Mouse (Mus musculus): ENCODE measurements around the gene Zdhhc9. TPM values are rescaled to one million over a fixed set of nuclear protein-coding genes. Genes with fewer than 3 reads are reported as not detected.

Zdhhc9 gene
- polyA plus RNA-seq, 1 experiment from 2014 or later, result 2.7 TPM

DNA sequence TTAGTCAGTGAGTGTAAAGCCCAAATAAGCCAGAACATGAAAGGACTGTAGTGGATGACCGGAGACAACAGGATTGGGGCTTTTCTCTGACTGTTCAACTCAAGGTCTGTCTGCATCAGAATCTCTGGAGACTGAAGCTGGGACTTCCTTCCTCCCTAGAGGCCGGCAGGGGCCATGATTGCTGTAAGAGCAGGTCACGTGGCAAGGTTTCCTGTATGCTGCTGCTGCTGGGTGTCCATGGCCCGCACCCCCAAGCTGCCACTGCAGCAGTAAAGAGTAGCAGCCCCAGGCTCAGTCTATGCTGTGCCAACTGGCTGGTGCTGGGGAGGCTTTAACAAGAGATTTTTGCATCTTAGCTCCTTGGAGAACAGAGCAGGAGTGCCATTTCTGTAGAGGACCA lies 62.4 kb downstream of the Zdhhc9 start, which contains the start of gene Sash3:
Sash3 (plus strand) TSS at position 175 of the 400 bp plus-strand sequence.
- H3K27me3 ChIP-seq, result no peaks in the 10 kb centered on the region
- 41% methylated on average over 4 of the region's 4 CpGs for WGBS (ENCODE audit: insufficient replicate concordance)
- peak within 1 kb of the TSS; percentile 16; the same call in 1 of the 2 replicates for H3K4me2 ChIP-seq
- no peak within 1 kb of the TSS for H3K9ac ChIP-seq
- H3K36me3 ChIP-seq (replicated peaks), result no peaks in the 10 kb centered on the region
- peak within 1 kb of the TSS; percentile 33 for H3K4me3 ChIP-seq (replicated peaks)
- peaks cover 10% of the 10 kb centered on the region; the same call in 1 of the 2 replicates for H3K4me1 ChIP-seq (replicated peaks)
- no peak within 1 kb of the TSS for H3K27ac ChIP-seq (replicated peaks)
- ATAC-seq (ENCODE audit: insufficient read depth), result no peak
- H3K9me3 ChIP-seq (replicated peaks), result no peaks in the 10 kb centered on the region

DNA sequence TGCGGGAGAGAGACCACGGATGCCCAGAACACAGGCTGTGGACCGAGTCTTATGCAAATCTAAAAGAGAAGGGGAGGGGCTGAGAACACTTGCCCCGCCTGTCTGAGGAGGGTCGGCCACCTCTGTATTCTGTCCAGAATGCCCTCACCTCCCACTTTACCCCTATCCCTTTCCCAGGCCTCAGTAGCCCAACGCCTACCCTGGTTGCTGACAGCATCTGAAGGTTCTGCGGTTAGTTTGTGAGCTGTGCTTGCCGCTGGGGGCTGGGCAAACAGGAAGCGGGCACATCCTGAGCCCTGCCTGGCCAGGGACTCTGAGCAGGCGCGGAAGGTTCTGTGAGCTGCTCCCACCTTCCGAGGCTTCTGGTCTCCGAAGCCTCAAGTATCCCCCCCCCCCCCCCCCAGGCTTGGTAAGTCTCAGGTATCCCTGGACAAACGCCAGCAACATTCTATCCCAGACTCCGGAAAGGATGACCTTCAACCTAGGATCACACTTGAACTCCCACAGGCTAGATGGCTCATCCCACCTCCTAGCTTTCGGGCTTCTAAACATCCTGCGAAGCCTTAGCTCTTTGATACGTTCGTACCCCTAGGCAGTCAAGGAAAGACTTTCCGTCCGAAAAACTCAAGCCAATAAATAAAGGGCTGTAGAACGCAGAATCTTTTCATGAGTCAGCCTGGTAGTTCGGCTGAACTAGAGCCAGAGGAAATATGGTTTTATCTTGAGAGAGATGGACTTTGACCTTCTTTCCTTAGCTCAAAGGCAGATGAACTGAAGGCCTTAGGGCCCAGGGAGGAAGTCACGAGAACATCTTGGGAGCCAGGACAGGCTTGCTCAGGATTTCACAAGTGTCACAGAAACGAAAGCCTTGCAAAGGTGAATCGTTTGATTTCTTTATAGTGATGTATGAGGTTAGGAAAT lies 65.0 kb downstream of the Zdhhc9 start:
- H3K9me3 ChIP-seq (replicated peaks), result no peaks in the 10 kb centered on the region
- no peaks in the 10 kb centered on the region for H3K36me3 ChIP-seq (replicated peaks)
- H3K4me3 ChIP-seq (replicated peaks), result peak overlapping the region; percentile 47
- H3K4me2 ChIP-seq, result peak overlapping the region; percentile 61
- no peaks in the 10 kb centered on the region for H3K27me3 ChIP-seq
- no peak for ATAC-seq (ENCODE audit: insufficient read depth)
- WGBS (ENCODE audit: insufficient replicate concordance), result 19% methylated on average over 26 of the region's 26 CpGs
- no peak overlapping the region for H3K9ac ChIP-seq
- H3K27ac ChIP-seq (replicated peaks), result peak overlapping the region; percentile 41; the same call in 1 of the 2 replicates
- peaks cover 31% of the 10 kb centered on the region for H3K4me1 ChIP-seq (replicated peaks)

- H3K36me3 ChIP-seq (replicated peaks), result no peaks in the 10 kb centered on the region
- H3K9ac ChIP-seq, result no peak overlapping the region
- H3K4me3 ChIP-seq (replicated peaks), result no peak overlapping the region
- H3K27ac ChIP-seq (replicated peaks), result no peak overlapping the region
- 30% methylated on average over 6 of the region's 6 CpGs for WGBS (ENCODE audit: insufficient replicate concordance)
- no peaks in the 10 kb centered on the region for H3K9me3 ChIP-seq (replicated peaks)
- no peak overlapping the region; the same call in 1 of the 2 replicates for H3K4me2 ChIP-seq
- peaks cover 45% of the 10 kb centered on the region for H3K4me1 ChIP-seq (replicated peaks)
- no peaks in the 10 kb centered on the region for H3K27me3 ChIP-seq
- ATAC-seq (ENCODE audit: insufficient read depth), result no peak
Measured at GRCm38 (mm10) chrX:48141481-48141880, 67.2 kb downstream of the Zdhhc9 start.

DNA sequence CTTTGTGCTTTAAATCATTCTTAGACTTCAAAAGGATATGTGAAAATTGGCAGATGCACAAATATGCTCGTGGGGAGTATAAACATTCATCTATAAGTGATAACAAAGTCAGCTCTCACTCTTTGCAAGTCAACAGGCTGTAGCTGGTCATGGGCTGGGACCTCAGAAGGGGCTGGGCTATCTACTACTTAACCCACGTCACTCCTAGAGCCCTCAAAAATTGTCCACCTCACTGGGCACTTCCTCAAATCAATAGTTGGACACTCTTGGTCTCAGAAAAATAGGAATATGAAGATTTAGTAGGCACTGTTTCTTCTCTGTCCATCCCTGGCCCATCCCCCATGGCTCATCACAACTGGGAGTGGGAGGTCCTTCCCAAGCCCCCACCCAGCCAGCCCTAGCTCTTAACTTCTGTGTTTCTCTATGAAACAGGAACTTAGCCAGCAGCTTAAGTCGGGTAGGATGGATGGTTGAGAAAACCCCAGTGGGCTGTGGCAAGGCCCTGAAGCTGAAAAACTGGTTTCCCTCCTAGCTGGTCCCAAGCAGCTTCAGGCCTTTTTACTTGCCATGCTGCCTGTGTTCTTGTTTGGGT lies 68.3 kb downstream of the Zdhhc9 start:
- no peaks in the 10 kb centered on the region for H3K9me3 ChIP-seq (replicated peaks)
- no peak overlapping the region for H3K9ac ChIP-seq
- no peaks in the 10 kb centered on the region for H3K27me3 ChIP-seq
- ATAC-seq (ENCODE audit: insufficient read depth), result no peak
- no peak overlapping the region for H3K4me3 ChIP-seq (replicated peaks)
- 23% methylated on average over 3 of the region's 3 CpGs for whole genome bisulfite sequencing (ENCODE audit: insufficient replicate concordance)
- H3K4me1 ChIP-seq (replicated peaks), result peaks cover 45% of the 10 kb centered on the region
- peak overlapping the region; percentile 53 for H3K27ac ChIP-seq (replicated peaks)
- no peaks in the 10 kb centered on the region for H3K36me3 ChIP-seq (replicated peaks)
- no peak overlapping the region for H3K4me2 ChIP-seq

- Histone ChIP-seq H3K9ac (no peak overlapping the region), H3K27me3 (no peaks in the 10 kb centered on the region), H3K36me3 (replicated peaks) (no peaks in the 10 kb centered on the region), H3K4me1 (replicated peaks) (peaks cover 45% of the 10 kb centered on the region), H3K4me2 (peak overlapping the region; percentile 43), H3K4me3 (replicated peaks) (no peak overlapping the region), H3K27ac (replicated peaks) (peak overlapping the region; percentile 72; the same call in 1 of the 2 replicates), H3K9me3 (replicated peaks) (no peaks in the 10 kb centered on the region)
- WGBS (ENCODE audit: insufficient replicate concordance), result 35% methylated on average over 14 of the region's 14 CpGs
- no peak for ATAC-seq (ENCODE audit: insufficient read depth)
Measured at GRCm38 (mm10) chrX:48139368-48140285, 69.1 kb downstream of the Zdhhc9 start.

DNA sequence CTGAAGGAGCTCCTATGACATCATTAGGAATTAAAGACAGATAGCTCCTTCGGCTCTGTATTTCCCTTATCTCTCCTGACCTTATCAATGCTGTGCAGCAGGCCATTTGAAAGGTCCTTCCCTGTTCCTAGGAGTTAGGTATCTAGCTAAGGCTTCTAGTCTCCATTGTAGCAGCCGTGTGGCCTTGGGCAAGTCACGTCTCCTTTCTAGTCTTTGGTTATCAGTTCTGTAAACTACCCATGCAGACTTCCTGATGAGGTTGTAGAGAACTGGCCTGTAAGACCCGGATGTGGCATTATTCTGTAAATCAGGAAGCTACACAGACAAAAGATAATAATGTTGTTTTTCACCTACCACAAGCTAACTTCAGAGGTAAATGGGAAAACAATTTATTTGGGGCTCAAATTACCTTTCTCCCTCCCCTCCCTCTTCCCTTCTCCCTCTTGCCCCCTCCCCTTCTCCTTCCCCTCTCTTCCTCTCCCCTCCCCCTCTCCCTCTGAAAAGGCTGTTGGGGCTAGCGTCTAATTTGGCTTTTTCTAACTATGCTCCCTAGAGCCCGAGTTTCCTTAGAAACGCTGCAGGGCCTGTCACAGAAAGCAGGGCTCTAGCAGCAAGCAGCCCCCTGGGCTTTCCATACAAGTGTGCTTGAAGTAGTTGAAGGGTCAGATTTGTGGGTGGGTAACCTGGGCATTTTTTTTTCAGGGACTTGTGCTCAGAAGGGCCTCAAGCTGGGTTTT lies 70.0 kb downstream of the Zdhhc9 start:
- Histone ChIP-seq H3K4me3 (replicated peaks) (no peak overlapping the region), H3K9me3 (replicated peaks) (no peaks in the 10 kb centered on the region), H3K4me2 (peak overlapping the region; percentile 43), H3K27ac (replicated peaks) (peak overlapping the region; percentile 72), H3K4me1 (replicated peaks) (peaks cover 45% of the 10 kb centered on the region), H3K27me3 (no peaks in the 10 kb centered on the region), H3K36me3 (replicated peaks) (no peaks in the 10 kb centered on the region), H3K9ac (no peak overlapping the region)
- peak; percentile 84 for ATAC-seq (ENCODE audit: insufficient read depth)
- 24% methylated on average over 7 of the region's 7 CpGs for WGBS (ENCODE audit: insufficient replicate concordance)

DNA sequence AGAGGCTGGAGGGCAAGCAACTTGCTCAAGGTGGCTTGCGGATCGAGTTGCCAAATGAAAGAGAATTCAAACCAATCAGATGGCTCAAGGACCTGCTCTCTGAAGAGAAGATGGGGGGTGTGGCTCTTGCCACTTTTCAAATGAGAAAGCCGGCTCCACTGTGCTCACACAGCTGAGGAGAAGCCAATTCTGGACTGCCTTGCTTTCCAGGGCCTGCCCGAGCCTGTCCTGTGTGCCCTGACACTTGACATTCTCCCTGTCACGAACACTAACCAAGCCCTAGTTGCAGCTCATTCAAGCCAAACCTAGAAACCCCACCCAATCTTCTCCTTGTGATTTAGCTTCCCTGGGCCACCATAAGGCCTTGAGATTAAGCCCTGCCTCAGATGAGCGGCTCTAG lies 70.7 kb downstream of the Zdhhc9 start:
- Histone ChIP-seq H3K27me3 (no peaks in the 10 kb centered on the region), H3K4me1 (replicated peaks) (peaks cover 41% of the 10 kb centered on the region), H3K9ac (no peak overlapping the region), H3K4me3 (replicated peaks) (no peak overlapping the region), H3K27ac (replicated peaks) (peak overlapping the region; percentile 72), H3K9me3 (replicated peaks) (no peaks in the 10 kb centered on the region), H3K36me3 (replicated peaks) (no peaks in the 10 kb centered on the region), H3K4me2 (peak overlapping the region; percentile 43)
- 43% methylated on average over 6 of the region's 6 CpGs for WGBS (ENCODE audit: insufficient replicate concordance)
- ATAC-seq (ENCODE audit: insufficient read depth), result peak; percentile 48

- no peak for ATAC-seq (ENCODE audit: insufficient read depth)
- 56% methylated on average over 4 of the region's 4 CpGs for WGBS (ENCODE audit: insufficient replicate concordance)
Measured at GRCm38 (mm10) chrX:48136935-48137334, 71.7 kb downstream of the Zdhhc9 start.

GRCm38 (mm10) chrX:48129167-48129566 lies 79.5 kb downstream of the Zdhhc9 start:
- no peak overlapping the region for H3K9ac ChIP-seq
- H3K27me3 ChIP-seq, result no peaks in the 10 kb centered on the region
- H3K4me1 ChIP-seq (replicated peaks), result peaks cover 3% of the 10 kb centered on the region; the same call in 1 of the 2 replicates
- no peak overlapping the region for H3K4me2 ChIP-seq
- no peaks in the 10 kb centered on the region for H3K36me3 ChIP-seq (replicated peaks)
- no peaks in the 10 kb centered on the region for H3K9me3 ChIP-seq (replicated peaks)
- ATAC-seq (ENCODE audit: insufficient read depth), result no peak
- H3K27ac ChIP-seq (replicated peaks), result no peak overlapping the region
- 47% methylated on average over 1 of the region's 1 CpGs for WGBS (ENCODE audit: insufficient replicate concordance)
- no peak overlapping the region for H3K4me3 ChIP-seq (replicated peaks)

More at GRCm38 (mm10) chrX:48136935-48137334, 71.7 kb downstream of the Zdhhc9 start:
- Histone ChIP-seq H3K27ac (replicated peaks) (no peak overlapping the region), H3K27me3 (no peaks in the 10 kb centered on the region), H3K36me3 (replicated peaks) (no peaks in the 10 kb centered on the region), H3K9ac (no peak overlapping the region), H3K9me3 (replicated peaks) (no peaks in the 10 kb centered on the region), H3K4me3 (replicated peaks) (no peak overlapping the region), H3K4me1 (replicated peaks) (peaks cover 39% of the 10 kb centered on the region), H3K4me2 (no peak overlapping the region)

GRCm38 (mm10) chrX:48127502-48128218 lies 81.0 kb downstream of the Zdhhc9 start:
- H3K4me1 ChIP-seq (replicated peaks), result peaks cover 3% of the 10 kb centered on the region; the same call in 1 of the 2 replicates
- no peak for ATAC-seq (ENCODE audit: insufficient read depth)
- WGBS (ENCODE audit: insufficient replicate concordance), result 45% methylated on average over 6 of the region's 6 CpGs

More at GRCm38 (mm10) chrX:48127502-48128218, 81.0 kb downstream of the Zdhhc9 start:
- no peak overlapping the region for H3K9ac ChIP-seq
- no peaks in the 10 kb centered on the region for H3K36me3 ChIP-seq (replicated peaks)
- H3K27ac ChIP-seq (replicated peaks), result no peak overlapping the region
- H3K9me3 ChIP-seq (replicated peaks), result no peaks in the 10 kb centered on the region
- H3K4me2 ChIP-seq, result no peak overlapping the region
- no peak overlapping the region for H3K4me3 ChIP-seq (replicated peaks)
- H3K27me3 ChIP-seq, result no peaks in the 10 kb centered on the region

All from liver, embryonic 15.5 days (tissue).